Mouse (Mus musculus) megakaryocyte, embryonic 14.5 days (primary cell): Measurements from ENCODE around the gene Krt32.

Experiments used
- FLI1 ChIP-seq: IDR thresholded peaks from 2 replicates; pipeline ENCODE4 v1.6.1; 2012; ENCODE audit warnings: low read length, inconsistent platforms, mixed read lengths
- GATA1 ChIP-seq: IDR thresholded peaks from 3 replicates; pipeline ENCODE4 v1.6.1; 2012; ENCODE audit warnings: mixed read lengths, low read length, inconsistent platforms, borderline replicate concordance

- TF ChIP-seq FLI1 (no peak), GATA1 (no peak)
These were observed 14.2 kb downstream of the Krt32 start for GRCm38 (mm10) chr11:100073873-100074272.
